Mouse (Mus musculus): ENCODE data around the gene Trmt61a.

Gene Trmt61a

DNA sequence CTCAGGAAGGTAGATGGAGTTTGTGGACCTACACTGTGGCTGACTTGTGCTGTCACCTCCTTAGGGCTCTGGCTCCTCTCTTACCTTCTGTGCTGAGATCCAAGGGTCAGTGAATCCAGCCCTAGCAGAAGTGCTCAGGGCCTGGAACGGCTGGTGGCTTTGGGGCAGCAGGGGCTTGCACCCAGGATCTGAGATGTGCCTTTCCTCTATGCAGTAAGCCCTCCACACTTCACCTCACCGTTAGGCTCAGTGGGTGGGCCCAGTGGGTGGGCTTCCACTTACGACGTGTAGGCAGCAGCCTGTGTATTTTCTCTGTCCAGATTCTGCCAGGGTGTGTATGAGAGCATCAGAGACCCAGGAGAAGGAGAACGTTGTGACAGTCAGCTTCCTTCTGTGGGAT is 55.0 kb downstream of the Trmt61a start:
- DNase-seq (ENCODE audit: low read depth, low spot score) = no peak
